Mouse (Mus musculus): ENCODE measurements around the gene Olfr1256. TPM values are rescaled to one million over a fixed set of nuclear protein-coding genes. Genes with fewer than 3 reads are reported as not detected.

The Olfr1256 gene
- total RNA-seq (2021): not detected
- long read RNA-seq: 0 reads

- DNase-seq (ENCODE audit: low spot score in 2 of 2): no peak
Measured at GRCm38 (mm10) chr2:89841455-89841854, at the start of gene Olfr1256. Gene Olfr1256, minus strand, starts transcription at chr2:89841555.

GRCm38 (mm10) chr2:89878137-89878536, 36.8 kb upstream of the Olfr1256 start, which contains the start of gene Olfr1257:
Gene Olfr1257, plus strand, starts transcription at chr2:89878437.
- DNase-seq (ENCODE audit: low spot score in 2 of 2): no peak

- no peak for DNase-seq (ENCODE audit: low spot score in 2 of 2)
Measured at GRCm38 (mm10) chr2:89849230-89849629, 7.9 kb upstream of the Olfr1256 start.

GRCm38 (mm10) chr2:89848105-89848504, 6.8 kb upstream of the Olfr1256 start, which contains the start of gene Olfr48:
Gene Olfr48, minus strand, starts transcription at chr2:89848205.
- DNase-seq (ENCODE audit: low spot score in 2 of 2): no peak

GRCm38 (mm10) chr2:89820216-89820615, 21.1 kb downstream of the Olfr1256 start:
- no peak for DNase-seq (ENCODE audit: low spot score in 2 of 2)

- DNase-seq (ENCODE audit: low spot score in 2 of 2): no peak
Measured at GRCm38 (mm10) chr2:89811751-89812150, 29.6 kb downstream of the Olfr1256 start, which contains the start of gene Olfr1255. Gene Olfr1255, plus strand, starts transcription at chr2:89812051.

- no peak for DNase-seq (ENCODE audit: low spot score in 2 of 2)
Measured at GRCm38 (mm10) chr2:89810751-89811150, 30.6 kb downstream of the Olfr1256 start.

- DNase-seq (ENCODE audit: low spot score in 2 of 2): no peak
Measured at GRCm38 (mm10) chr2:89799583-89799982, 41.8 kb downstream of the Olfr1256 start.

GRCm38 (mm10) chr2:89793519-89793918, 47.8 kb downstream of the Olfr1256 start, which contains the start of gene Olfr1254:
Gene Olfr1254, minus strand, starts transcription at chr2:89793619.
- no peak for DNase-seq (ENCODE audit: low spot score in 2 of 2)

Other genes with a start within 250 kb of the Olfr1256 start
- gene Olfr1246, start 248.4 kb downstream of the Olfr1256 start, total RNA-seq (2021): not detected
- not detected for gene Olfr1247, start 227.4 kb downstream of the Olfr1256 start, total RNA-seq (2021)
- gene Olfr1248, start 223.3 kb downstream of the Olfr1256 start, total RNA-seq (2021): not detected
- gene Olfr1249, start 206.6 kb downstream of the Olfr1256 start, total RNA-seq (2021): not detected
- not detected for gene Olfr1250, start 180.1 kb downstream of the Olfr1256 start, total RNA-seq (2021)
- gene Olfr1251, start 169.6 kb downstream of the Olfr1256 start, total RNA-seq (2021): not detected
- gene Olfr1252, start 116.5 kb downstream of the Olfr1256 start, total RNA-seq (2021): not detected
- gene Olfr1253, start 84.5 kb downstream of the Olfr1256 start, total RNA-seq (2021): not detected
- not detected for gene Olfr1254, start 47.9 kb downstream of the Olfr1256 start, total RNA-seq (2021)
- not detected for gene Olfr1255, start 29.5 kb downstream of the Olfr1256 start, total RNA-seq (2021)
- not detected for gene Olfr48, start 6.7 kb upstream of the Olfr1256 start, total RNA-seq (2021)
- gene Olfr1257, start 36.9 kb upstream of the Olfr1256 start, total RNA-seq (2021): not detected
- gene Olfr1258, start 85.8 kb upstream of the Olfr1256 start, total RNA-seq (2021): not detected
- not detected for gene Olfr1259, start 107.1 kb upstream of the Olfr1256 start, total RNA-seq (2021)
- gene Olfr1260, start 132.8 kb upstream of the Olfr1256 start, total RNA-seq (2021): not detected
- not detected for gene Olfr1261, start 149.7 kb upstream of the Olfr1256 start, total RNA-seq (2021)
- gene Olfr1262, start 158.6 kb upstream of the Olfr1256 start, total RNA-seq (2021): not detected
- gene Olfr1263, start 170.6 kb upstream of the Olfr1256 start, total RNA-seq (2021): not detected
- gene Olfr1264, start 184.0 kb upstream of the Olfr1256 start, total RNA-seq (2021): not detected
- gene Olfr1265, start 193.8 kb upstream of the Olfr1256 start, total RNA-seq (2021): not detected
- not detected for gene Olfr140, start 222.0 kb upstream of the Olfr1256 start, total RNA-seq (2021)

Measured in layer of hippocampus, adult 18-20 months (tissue).